Mouse (Mus musculus) heart, adult 11 months (tissue): ENCODE data around the gene Bag5.
"Not testable (repeated sequence)": the region's sequence is repeated elsewhere in the genome, so short reads cannot be mapped to it uniquely, and the experiment has no call there.

Experiments
- DNase-seq: peaks from one replicate; pipeline ENCODE4 v3.0.0; 2022

Bag5 gene

DNA sequence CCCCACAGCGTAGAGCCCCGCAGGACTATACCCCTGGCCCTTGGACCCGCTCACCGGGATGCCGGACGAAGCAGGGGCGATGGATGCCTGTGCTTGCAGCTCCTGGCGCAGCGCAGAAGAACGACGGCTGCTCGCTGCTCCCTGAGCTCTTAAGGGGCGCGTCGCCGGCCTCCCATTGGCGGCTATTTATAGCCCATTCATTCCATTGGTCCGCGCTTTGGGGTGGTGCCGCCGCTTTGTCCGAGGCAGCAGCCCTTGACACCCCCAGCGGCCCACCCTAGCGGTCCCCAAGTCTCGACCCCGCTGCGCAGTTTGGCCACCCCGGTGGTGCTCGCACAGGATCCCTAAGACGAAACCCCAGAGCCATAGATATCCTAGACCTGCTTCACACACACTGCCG, 40.9 kb downstream of the Bag5 start, which contains the start of gene Ckb:
Gene Ckb, minus strand, starts transcription at position 163 of the 400 bp plus-strand sequence.
- DNase-seq = peak; percentile 99

DNA sequence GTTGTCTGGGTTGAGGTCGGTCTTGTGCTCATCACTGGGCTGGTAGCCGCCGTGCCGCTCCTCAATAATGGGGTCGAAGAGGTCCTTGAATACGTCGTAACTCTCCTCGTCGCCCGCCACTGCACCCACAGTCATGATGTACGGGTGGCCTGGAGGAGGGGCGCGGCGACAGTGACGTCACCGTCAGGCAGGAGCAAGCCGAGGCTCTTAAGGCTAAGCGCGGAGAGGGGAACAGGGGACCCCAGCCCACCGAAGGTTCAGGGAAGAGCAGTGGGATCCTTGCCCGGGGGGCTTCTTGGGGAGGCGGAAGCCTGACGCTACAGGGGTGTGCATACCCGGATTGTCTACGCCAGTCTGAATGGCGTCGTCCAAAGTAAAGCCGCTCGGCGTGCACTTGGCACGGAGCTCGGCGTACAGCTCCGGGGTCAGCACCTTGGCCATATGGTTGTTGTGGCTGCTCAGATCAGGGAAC, 41.6 kb downstream of the Bag5 start:
- peak; percentile 97 for DNase-seq

DNA sequence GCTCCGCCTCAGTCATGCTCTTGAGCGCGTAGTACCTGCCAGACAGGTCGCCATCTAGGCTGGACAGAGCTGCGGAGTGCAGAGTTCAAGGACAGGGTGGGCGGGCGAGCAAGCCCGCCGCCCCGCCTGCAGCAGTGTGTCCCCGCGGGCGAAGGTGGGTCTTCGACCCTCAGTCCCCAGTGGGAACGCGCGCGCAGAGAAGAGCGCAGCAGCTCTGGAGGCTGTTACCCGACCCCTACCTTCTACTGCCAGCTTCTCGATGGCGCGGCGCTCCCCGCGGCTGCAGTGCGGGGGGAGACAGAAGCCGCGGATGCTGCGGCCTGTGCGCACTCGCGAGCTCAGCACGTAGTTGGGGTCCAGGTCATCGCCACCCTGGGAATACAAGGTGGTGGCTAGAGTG, 42.1 kb downstream of the Bag5 start:
- DNase-seq = no peak

GRCm38 (mm10) chr12:111670371-111670971, 42.6 kb downstream of the Bag5 start:
- DNase-seq = peak; percentile 95

GRCm38 (mm10) chr12:111669961-111670360, 43.1 kb downstream of the Bag5 start:
- DNase-seq = peak; percentile 95

GRCm38 (mm10) chr12:111669000-111669788, 43.9 kb downstream of the Bag5 start:
- DNase-seq = peak; percentile 98

DNA sequence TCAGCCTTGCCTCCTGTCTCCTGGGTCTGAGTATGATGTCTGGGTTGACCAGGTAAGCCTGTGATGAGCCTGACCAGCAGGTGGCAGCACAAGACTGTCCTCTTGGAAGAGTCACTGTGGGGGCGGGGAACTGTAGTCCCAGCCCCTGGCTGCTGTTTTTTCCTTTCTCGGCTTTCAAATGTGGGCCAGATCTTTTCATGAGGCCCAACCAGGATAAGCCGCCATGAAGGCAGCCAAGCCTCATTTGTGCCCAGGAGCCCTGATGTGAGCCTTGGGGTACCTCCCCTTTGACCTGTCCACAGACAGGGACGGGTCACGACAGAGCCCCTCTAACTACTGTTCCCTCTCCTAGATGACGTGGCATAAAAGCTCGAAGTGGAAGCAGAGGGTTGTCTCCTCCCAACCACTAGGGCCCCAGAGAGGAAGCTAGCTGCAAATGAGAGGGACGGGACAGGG, 44.6 kb downstream of the Bag5 start:
- DNase-seq = peak; percentile 99

DNA sequence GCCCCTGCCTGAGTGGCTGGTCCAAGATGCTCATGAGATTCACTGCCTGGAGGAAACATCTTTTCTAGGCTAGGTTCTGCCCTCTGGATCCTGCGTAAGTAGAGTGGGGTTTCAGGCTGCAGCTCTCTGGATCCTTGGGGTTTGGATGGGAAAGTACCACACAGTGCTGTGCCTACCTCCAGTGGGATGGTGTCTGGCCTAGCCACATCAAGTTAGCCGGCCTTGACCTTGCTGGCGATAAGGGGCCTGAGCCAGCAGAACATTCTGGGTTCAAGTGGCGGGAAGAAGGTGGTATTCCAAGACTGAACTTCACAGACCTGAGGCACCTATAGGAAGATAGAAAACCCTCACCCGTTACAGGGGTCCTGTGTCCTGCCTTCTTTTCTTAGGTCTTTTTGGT, 45.6 kb downstream of the Bag5 start:
- peak; percentile 92 for DNase-seq

DNA sequence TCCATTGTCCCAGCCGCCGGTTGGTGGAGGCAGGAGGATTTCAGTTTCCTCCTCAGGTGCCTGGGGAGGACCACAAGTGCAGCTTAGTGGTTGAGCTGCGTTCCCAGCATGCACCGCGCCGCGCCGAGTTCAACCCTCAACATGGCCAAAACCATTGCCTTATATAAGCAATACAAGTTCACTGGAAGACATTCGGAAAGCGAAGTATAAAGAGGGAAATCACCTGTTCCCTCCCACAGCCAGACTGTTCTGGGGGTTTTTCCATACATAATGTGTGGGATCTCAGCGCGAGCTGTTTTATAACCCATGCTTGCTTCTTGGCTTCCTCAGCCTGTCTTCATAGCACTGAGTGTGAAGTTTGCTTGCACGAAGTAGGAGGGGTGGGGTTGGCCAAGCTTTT, 46.7 kb downstream of the Bag5 start:
- peak; percentile 90 for DNase-seq

GRCm38 (mm10) chr12:111665041-111665880, 47.8 kb downstream of the Bag5 start:
- peak; percentile 94 for DNase-seq

DNA sequence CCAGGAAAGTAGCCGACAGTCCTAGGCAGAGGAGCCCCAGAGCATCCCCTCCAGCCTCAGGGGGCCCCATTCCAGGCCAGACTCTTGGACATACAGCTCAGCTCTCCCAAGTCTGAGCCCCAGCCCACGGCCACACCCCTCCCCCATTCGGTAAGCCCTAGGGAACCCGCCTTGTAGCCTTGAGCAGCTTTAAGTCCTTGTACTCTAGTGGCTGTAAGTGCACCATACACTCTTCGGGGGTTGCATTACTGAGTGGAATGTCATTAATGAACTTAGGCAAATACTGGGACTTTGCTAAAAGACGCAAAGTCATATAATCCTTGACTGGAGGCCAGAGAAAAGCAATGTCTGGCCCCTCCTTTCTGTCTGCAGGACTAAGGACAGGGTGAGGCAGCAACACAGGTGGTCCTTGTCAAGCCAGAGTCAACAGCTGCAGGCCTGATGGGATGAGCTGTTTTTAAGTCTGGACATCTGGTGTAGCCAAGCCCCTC, 48.9 kb downstream of the Bag5 start:
- DNase-seq = peak; percentile 98

- peak; percentile 94 for DNase-seq
Observed at GRCm38 (mm10) chr12:111663228-111664143, 49.6 kb downstream of the Bag5 start.

DNA sequence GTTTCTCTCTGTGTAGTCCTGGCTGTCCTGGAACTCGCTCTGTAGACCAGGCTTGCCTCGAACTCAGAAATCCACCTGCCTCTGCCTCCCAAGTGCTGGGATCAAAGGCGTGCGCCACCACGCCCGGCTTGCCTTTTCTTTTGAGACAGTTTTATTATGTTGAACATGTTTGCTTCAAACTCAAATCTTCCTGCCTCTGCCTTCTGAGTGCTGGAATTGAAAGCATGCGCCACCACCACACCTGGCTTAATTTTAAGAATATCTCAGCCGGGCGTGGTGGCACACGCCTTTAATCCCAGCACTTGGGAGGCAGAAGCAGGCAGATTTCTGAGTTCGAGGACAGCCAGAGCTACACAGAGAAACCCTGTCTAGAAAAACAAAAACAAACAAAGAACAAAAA, 51.5 kb downstream of the Bag5 start:
- DNase-seq = not testable (repeated sequence)

DNA sequence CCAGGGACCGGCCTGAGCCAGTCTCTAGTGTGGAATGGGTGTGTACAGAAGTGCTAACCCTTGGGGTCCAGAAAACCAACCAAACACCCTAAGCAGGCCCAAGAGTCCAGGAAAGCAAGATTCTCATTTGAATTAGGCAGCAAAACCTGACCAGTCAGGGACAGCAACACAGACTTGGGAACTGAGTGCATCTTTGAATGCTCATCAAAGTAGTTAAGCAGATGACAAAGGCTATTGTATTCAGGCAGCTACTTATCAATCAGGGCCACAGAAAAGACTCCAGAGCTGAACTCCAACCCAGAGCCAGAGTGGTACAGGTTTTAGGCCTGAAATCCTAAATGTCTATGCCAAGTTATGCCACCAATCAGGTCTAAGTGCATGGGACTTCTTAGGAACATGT, 52.4 kb downstream of the Bag5 start:
- DNase-seq = no peak
